Mouse (Mus musculus) left cerebral cortex, postnatal 25 days (tissue): ENCODE results near the gene Tomm40. TPM values are rescaled to one million over a fixed set of nuclear protein-coding genes. Genes with fewer than 3 reads are reported as not detected.

Experiments
- DNase-seq, 2 experiments: peaks; one replicate each; pipeline ENCODE4 v3.0.0; 2022; ENCODE audit warnings: low spot score in 2 of 2, mixed read lengths in 1 of 2
- intact Hi-C: fragments of 180-260 bp; cut with DNase I; formaldehyde crosslinking; loops from one replicate; pipeline ENCODE4 v1.15.1; 2025
- total RNA-seq, 2 experiments: library from RNA; stranded (reverse); gene quantifications; 2 replicates each; pipeline ENCODE4 v1.2.3; 2021

The Tomm40 gene
- total RNA-seq: 100 to 1,000 TPM; 112 to 115 TPM

DNA sequence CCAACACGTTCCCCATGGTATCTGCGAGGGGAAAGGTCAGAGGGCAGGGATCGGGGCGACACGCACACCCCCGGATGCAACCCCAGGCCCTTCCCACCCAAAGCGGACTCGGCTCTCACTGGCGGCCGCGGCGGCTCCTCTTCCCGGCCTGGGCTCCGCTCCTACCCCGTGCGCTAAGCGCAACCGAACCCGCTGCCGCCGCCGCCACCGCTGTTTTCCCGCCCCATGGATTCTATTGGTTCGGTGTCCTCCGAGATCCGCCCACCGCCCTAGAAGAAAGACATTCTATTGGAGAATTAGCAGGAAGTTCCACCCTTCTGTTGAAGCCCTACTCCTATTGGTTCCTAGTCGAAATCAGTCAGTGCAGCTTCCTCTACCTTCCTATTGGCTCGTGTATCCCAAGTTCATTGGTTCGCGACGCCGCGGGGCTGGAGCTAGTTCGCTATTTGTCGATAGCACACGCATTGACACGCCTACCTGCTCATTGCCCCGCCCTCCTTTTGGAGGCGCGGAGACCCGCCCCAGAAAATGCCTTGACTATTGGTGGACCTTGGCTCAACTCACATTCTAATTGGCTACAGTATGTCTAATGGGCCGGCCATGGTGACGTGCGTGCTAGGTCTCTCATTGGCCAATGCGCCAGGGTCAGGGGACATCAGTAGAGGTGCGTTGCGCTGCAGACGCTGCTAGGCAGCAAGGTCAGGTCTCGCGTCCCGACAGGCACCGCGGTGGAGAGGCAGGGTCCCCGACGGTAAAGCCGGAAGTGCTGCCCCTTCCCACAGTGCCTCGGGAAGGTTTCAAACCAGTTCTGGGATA is at the start of gene Tomm40:
Gene Tomm40 (minus strand): TSS at position 200 of the 816 bp plus-strand sequence.
- peak; percentile 99 to 100 for DNase-seq
- intact Hi-C loops: loop anchor here (1.0 to 5.0 kb wide), 3 partner anchors 35 to 793 kb away; partner anchors contain the start of genes Clptm1 and Nectin2

DNA sequence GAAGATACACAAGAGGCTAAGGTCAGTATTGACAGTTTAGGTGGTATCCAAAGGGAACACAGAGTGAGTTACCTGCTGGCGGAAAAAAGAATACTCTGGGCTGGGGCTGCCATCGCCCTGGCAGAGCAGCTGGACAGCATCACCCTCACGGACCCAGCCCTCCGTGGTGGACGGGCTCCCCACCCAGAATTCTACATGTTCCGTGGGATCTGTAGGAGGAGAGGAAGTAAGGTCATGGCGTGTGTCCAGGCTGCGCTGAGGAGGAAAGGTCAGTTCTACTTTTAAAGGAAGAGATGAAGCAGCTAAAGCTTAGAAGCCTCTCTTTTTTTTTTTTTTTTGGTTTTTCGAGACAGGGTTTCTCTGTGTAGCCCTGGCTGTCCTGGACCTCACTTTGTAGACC is 49.3 kb upstream of the Tomm40 start:
- no peak for DNase-seq
- intact Hi-C loops: no loop called here

DNA sequence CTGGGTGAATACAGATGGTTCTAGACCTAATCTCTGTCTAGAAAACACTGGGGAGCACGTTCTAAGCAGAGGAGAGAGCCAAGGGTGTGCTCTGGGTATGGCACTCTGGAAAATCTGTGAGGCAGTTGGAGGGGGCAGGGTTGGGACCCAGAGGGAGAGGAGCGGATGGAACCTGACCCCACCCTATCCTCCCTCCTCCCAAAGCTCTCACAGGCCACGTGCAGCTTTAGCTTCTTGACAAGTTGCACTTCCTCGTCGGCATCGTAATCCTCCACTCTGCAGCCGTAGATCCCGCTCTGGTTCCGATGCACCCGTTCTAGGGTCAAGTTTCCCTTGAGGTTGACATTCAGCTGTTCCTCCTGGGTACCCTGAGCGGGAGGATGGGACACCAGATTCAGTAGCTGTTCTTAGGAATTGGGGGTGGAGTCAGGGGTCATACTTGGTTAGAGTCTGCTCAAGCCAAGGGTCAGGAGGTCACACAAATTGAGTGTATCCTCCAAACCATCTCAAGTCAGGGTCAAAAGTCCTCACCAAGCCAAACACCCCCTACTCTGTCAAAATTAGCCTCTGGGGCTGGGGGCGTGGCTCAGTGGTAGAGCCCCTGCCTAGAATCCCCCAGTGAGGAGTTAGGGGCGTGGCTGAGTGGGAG is 48.7 kb upstream of the Tomm40 start:
- DNase-seq: no peak
- intact Hi-C loops: no loop called here

DNA sequence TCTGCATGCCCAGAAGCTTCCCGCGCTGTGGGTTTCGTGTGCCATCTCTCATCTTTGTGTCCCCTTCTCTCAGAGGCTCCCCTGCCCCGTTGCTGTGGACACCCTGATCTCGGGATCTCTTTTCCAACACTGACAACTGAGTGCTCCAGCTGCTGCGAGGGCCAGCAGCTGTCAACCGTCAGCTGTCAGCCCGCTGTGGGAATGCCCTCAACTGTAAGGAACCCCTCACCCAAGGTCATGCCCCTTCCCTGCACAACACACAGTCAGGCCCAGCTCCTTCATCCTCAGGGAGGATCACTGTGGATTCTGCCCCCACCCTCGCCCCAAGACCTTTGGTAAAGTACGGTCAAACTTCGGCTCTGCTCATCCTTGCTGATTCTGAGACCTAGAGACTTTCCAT is 47.0 kb upstream of the Tomm40 start:
- no peak for DNase-seq
- intact Hi-C loops: no loop called here

DNA sequence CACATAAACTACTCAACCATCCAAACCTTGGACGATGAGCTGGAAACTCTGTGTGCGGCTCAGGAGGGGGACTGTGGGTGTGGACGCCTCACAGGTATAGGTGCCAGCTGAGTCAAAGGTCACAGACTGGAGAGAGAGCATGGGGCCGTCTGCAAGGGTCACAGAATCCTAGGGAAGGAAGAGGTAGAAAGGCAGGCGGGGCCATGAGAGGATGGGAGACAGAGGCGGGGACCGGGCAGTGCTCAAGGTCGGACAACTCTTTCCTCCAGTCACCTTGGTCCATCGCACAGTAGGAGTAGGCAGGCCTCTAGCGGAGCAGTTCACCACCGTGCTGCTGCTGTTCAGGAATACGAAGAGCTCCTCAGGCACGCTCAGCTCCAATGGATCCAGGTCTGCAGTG is 44.8 kb upstream of the Tomm40 start:
- intact Hi-C loops: no loop called here
- DNase-seq: no peak

DNA sequence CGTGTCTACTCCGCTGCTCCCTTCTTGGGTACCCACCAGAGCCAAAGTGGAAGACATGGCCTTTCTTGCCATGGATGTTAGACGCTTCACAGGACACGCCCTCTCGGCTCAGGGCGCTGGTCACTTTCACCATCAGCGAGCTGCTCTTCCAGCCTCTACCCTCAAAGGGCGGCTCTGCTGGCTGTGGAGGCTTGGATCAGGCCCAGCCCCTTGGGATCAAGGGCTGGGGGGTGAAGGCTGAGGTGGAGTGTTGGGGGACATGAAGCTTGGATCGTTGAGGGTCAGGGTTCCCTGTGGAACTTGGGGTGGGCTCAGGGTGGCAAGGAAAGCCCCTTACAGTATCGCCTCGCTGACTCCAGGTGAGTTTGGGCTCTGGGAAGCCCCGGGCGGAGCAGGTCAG is 43.4 kb upstream of the Tomm40 start:
- intact Hi-C loops: no loop called here
- no peak for DNase-seq

DNA sequence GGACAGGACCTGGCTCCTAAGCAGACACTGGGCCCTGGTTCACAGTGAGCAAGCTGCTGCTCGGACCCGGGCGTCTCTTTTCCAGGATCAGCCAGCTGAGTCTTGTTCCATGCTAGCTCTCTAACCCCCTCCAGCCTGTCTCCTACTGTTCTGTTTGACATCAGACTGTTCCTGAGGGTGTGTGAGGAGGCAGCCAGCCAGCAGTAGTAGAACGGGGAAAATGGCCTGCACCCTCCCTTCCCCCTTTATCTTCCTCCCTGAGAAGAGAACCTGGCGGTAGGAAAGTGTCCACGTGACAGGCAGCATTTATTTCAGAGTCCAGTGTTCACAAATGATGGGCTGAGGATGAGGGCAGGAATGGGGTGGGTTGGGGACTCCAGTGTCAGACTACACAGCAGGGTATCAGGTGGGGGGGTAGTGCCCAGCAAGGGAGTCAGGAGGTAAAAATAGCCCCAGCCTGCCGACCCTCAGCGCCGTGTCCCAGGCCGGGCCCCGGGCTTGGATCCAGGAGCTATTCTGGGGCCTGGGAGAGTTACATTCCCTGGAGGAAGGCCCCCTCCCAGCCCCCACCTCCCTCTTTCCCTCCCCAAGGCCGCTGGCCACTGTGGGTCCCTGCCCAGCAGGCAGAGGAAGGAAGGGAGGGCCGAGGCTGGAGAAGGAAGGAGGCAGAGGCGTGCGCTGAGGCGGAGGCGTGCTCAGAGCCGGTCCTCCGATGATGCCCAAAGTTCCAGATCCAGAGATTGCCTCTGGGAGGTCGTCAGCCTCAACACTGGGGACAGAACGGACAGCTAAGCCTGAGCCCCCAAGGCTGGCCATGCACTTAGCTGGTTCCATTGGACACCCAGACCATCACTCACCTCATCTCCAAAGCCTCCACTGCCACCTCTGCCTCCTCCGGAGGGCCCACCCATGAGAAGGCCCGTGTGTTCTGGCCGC is 40.9 kb upstream of the Tomm40 start:
- intact Hi-C loops: no loop called here
- no peak for DNase-seq

DNA sequence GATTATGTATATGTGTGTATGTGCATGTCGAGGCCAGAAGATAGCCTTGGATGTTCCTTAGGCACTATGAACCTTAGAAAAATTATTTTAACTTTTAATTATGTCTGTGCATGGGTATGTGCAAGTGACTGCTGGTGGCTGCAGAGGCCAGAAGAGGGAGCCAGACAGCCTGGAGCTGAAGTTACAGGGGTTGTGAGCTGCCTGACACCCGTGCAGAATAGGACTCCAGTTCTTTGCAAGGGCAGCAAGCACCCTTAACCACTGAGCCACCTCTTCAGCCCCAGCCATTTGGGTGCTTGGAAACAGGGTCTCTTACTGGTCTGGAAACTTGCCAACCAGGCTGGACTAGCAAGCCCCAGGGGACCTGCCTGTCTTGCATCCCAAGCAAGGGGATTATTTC is 39.8 kb upstream of the Tomm40 start:
- DNase-seq: no peak
- intact Hi-C loops: no loop called here

DNA sequence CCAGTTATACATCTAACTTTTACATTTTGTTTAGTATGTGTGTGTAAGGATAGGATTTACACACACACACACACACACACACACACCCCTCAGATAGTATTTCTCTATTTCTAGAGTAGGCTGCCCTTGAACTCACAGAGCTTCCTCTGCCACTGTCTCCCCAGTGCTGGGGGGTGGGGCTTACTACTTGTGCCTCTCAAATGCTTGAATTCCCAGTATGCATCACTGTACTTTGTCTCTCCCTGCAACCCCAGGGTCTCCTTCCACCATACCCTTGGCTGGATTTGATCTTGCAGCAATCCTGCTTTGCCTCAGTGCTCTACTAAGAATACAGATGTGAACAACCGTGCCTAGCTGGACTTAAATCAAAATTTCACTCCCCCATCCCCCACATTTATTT is 38.8 kb upstream of the Tomm40 start:
- intact Hi-C loops: no loop called here
- DNase-seq: no peak

DNA sequence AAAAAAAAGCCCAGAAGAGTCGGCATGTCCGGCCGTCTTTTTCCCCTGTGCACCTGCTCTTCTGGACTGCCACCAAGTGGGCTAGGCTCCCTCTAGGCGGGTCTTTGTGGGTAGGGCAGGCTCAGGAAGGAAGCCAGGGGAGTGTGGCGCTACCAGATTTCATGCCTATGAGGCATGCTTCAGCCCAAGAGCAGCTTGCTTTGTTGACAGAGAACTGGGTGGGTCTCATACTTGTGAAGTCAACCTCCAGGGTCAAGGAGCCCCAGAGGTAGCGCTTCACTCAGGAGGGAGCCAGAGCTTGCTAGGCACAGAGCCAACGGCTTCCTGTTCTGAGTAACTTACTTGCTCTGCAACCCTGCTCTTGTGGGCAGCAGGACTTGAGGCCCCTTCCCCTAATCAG is 38.3 kb upstream of the Tomm40 start:
- intact Hi-C loops: no loop called here

DNA sequence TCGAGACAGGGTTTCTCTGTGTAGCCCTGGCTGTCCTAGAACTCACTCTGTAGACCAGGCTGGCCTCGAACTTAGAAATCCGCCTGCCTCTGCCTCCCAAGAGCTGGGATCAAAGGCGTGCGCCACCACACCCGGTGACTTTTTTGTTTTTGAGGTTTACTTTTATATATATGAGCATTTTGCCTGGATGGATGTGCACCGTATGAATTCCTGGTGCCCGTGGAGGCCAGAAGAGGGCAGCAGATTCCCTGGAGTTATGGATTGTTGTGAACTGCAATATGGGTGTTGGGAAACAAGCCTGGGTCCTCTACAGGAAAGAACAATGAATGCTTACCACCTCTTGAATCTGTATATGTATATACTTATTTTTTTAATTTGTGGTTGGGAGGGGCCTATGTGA is 37.4 kb upstream of the Tomm40 start:
- intact Hi-C loops: no loop called here
- DNase-seq: no peak

More for the DNA sequence above, 38.3 kb upstream of the Tomm40 start:
- no peak for DNase-seq

DNA sequence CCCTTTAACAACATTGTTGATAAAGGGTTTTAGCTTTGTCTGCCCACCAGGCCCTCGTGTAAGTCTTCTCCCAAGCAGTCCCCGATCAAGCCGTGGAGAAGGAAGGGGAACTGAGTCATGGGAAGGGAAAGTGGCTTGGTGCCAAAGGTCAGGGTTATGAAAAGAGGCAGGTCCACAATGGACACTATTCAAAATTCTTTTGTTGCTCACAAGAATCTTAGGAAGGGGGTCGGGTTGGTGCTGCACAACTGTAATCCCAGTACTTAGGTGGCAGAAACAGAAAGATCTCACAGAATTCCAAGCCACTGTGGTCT is 35.8 kb upstream of the Tomm40 start:
- intact Hi-C loops: no loop called here
- DNase-seq: no peak

DNA sequence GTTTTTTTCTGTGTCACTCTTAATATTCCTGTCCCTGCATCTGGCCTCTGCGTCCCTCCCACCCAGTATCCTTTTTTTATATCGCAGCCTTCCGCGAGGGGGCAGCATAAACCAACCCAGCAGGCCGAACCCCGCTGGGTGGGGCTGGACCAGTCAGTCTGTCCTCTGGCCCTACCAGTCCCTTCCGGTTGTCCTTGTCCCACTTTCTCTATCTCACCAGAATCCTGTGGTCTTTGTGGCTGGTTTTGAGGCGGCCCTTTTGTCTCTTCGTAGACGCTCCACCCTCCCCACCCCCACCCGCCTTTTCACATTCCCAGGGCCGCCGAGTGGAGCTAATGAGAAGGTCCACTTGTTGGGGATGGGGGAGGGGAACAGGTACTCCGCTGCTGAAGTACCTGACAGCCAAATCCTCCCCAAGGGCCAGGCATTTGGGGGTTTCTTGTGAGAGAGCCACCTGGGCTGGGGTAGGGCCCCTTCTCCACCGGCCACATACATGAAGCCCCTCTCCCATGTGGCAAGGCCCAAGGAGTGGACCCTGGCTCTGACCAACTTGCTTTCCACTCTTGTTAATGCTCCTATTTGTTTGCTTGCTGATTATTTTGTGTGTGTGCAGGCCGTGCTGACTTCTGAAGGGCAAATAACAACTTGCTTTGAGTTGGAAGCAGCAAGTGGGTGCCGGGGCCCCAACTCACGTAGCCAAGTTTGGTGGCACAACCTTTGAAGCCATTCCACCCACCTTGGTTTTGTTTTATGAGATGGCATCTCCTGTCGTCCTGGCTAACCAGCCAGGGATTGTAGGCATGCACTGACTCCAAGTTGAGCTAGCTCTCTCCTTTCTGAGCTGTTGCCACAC is 35.2 kb upstream of the Tomm40 start, which contains the start of gene Nectin2:
Gene Nectin2 (minus strand): TSS at position 267 of the 853 bp plus-strand sequence.
- intact Hi-C loops: loop anchor here (1.0 kb wide), 2 partner anchors 34 to 40 kb away; no protein-coding TSS in a partner anchor
- peak; percentile 71 to 79 for DNase-seq

DNA sequence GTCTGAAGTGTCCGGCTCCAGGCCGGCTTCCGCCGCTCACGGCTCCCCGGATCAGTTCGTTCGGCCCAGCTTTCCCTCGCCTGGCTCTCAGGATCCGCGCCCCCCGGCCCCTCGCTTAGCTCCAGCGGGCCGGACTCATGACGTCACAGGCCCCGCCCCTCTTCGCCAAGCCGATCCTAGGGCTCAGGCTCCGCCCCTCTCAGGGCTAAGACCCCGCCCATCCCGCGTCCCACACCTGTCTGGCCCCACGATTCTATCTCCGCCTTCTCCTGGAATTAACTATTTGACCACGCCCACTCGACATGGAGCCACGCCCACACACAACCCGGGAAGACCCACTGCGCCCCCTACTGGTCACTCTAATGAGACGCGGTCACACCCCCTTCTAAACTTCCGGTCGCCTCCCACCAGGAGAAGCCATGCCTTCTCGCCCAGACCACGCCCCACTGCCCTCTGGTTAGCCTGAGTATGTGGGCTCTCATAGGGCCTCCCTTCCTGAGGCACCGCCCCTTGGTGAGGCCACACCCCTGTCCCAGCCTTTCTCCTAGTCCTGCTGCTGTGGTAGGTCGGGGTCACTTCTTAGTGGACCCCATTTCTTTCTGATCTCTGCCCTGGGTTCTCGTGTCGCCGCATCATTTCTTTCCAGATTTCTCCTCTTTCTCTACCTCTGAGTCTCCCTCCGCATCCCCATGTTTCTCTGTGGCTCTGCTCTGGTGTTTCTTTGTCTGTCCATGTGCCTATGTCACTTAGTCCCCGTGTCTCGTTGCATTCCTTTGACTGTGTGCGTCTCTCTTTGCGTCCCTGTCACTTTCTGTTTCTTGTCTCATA is 34.4 kb upstream of the Tomm40 start:
- intact Hi-C loops: loop anchor here (1.0 kb wide), 2 partner anchors 33 to 41 kb away; no protein-coding TSS in a partner anchor
- DNase-seq: peak; percentile 91 to 94

DNA sequence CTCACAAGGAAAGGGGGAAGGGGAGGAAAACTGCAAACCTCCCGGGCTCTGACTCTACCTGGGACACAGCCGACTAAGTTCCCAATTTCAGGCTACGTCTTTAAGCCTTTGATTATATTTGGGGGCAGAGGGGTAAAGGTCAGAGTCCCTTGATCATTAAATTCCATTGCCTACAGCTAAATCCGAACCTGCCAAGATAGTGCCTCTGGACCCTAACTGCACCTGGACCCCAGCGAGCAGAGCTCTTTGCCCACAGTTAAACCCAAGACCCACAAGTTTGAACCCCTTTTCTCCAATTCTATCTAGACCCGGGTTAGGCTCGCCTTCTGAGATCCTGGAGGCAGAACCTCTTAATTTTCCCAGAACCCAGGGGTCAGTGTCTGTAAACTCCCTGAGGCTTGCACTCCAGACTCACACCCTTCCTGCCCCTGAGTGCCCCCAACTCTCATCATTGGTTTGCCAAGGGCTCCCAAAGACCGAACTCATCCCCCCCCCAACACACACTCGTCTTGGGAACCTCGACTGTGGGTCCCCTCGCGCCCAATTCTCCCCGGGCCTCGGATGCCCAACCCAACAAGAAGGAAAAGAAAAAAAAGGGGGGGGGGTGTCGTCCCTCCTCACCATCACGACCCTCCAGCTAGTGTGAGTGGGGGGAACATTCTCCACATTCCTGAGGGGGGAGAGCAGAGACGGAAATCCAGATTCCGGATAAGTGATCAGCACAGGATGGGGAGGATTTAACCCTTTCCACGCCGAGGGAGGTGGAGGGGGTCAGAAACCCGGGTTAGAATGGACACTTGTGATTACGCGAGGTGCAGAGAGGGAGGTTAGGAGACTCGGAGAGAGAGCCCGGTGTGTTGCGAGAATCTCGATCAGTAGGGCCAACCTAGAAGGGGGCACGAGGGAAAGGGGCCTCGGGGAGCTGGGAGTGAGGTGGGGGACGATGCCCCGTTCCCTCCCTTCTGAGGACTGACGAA is 33.3 kb upstream of the Tomm40 start:
- intact Hi-C loops: no loop called here
- no peak for DNase-seq

DNA sequence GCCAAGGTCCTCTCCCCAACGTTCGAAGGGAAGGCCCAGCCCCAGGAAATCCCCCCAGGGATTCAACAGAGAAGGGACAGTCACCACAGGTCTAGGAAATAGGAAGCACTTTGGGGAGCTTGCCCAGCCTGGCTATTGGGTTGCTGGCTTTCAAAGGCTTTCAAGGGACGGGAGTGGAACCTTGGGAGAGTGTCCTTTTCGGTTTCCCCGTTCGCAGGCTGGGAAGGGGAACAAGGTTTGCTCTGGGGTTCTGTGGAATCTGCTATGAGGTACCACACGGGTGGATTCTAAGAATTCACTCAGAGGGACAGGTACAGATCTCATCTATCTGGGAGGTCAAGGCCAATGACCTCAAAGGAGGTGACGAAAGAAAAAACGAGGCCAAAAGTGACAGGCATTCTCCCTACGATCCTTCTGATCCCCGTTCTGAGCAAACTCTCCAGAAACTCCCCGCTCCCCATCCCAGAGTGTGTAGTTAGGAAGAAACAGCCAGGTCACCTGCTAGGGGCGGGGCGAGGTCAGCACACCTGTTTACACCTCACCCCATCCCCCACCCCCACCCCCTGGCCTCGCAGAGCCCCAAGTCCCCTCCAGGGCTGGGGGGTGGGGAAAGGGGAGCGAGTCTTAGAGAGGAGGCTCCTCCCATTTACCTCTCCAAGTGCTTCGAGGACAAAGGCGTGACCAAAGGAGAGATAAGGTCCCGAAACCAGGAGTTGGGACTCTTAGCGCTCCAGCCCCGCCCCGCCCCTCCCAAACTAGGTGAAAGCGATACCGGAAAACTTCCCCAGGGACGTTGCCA is 32.4 kb upstream of the Tomm40 start:
- no peak for DNase-seq
- intact Hi-C loops: no loop called here
